Mouse (Mus musculus): ENCODE measurements around the gene Dido1. TPM values are rescaled to one million over a fixed set of nuclear protein-coding genes. Genes with fewer than 3 reads are reported as not detected.
A peak's percentile ranks its signal among the peaks of the same experiment; 100 is the strongest.
"Not testable (repeated sequence)": the region's sequence is repeated elsewhere in the genome, so short reads cannot be mapped to it uniquely, and the experiment has no call there.

Gene Dido1
- polyA plus RNA-seq, 1 experiment from 2014 or later = 31.5 TPM

DNA sequence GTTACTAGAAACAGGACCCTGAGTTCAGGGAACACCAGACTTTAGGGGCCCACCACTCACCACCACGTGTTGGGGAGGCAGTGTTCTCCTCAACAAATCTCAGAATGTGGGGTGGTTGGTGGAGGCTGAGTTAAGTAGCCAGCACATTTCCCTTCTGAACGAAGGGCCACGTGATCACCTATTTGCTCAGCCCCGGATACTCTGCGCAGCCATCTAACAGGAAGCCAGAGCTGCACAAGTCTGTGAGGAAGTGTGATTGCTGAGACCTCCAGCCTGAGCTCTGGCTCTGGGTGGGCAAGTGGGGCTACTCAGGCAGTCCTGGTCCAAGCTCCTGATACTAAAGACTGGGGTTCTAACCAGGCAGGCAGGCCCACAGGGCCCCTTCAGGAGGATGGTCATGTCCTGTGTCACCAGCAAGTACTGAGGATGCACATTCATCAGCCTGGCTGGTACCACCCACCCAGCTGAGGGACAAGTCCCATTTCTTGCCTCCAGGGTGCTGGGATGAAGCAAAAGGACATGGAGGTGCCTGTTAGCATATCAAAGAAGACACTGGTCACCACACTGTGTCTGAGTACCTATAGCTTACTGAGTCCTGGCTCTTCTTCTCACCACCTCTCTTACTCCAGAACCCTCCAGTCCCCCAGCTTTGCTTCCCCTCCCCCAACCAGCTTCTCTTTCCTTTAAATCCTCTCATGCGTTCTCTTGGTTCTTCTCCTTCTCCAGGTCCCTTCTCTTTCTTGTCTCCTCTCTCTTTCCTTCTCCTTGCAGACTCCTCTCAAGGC lies 17.1 kb upstream of the Dido1 start:
- no peak overlapping the region for H3K27ac ChIP-seq (ENCODE audit: low read depth, low read length)
- DNase-seq (ENCODE audit: low spot score) (no peak), ATAC-seq (ENCODE audit: insufficient read depth, low FRiP score, low TSS enrichment) (no peak)
- H3K27me3 ChIP-seq (ENCODE audit: control insufficient read depth, insufficient read depth, low read length) = no peaks in the 10 kb centered on the region
- no peaks in the 10 kb centered on the region for H3K9me3 ChIP-seq (ENCODE audit: control insufficient read depth, low read length)
- H3K36me3 ChIP-seq (ENCODE audit: control insufficient read depth, insufficient read depth, low read length) = peaks cover 8% of the 10 kb centered on the region
- H3K4me3 ChIP-seq (ENCODE audit: low read depth, low read length) = no peak overlapping the region
- no peak overlapping the region for H3K4me2 ChIP-seq (ENCODE audit: low read depth)
- 78% methylated on average over 6 of the region's 6 CpGs for WGBS
- H3K9ac ChIP-seq (ENCODE audit: low read length) = no peak overlapping the region
- H3K4me1 ChIP-seq (ENCODE audit: control insufficient read depth, insufficient read depth, low read length) = no peaks in the 10 kb centered on the region

DNA sequence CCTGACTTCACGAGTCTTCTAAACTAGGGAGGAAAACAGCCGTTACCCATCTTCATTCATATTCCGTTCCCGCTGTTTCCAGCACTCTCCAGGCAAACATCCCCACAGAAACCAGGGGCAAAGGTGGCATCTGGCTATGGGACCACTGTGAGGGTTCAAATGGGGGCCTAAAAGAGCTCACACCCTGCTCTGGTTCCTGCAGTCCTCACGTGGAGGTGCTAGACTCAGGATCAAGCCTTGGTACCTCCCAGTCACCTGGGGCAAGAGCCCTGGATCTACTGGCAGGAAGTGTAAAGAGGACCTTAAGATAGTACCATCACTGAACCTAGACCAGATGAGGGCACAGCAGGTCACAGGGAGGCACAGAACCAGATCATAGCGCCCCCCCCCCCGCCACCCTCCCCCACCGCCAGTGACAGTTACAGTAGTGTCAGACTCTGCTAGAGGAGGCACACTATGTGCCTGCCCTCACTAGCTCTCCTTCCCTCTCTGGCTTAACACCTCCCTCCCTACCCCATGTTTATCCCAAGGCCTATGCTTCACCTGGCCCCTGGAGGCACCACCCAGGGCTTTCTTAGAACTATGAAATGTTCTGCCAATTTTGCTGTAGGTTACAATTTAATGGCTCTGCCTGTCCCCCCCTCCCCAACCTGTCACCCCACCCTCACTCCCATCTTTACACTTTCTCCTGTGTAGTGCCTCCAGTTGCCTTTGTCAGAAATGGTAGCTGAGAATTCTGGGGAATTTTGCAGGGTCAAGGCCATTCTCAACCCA lies 16.2 kb upstream of the Dido1 start:
- peaks cover 9% of the 10 kb centered on the region for H3K36me3 ChIP-seq (ENCODE audit: control insufficient read depth, insufficient read depth, low read length)
- H3K9ac ChIP-seq (ENCODE audit: low read length) = no peak overlapping the region
- WGBS = 44% methylated on average over 8 of the region's 8 CpGs

DNA sequence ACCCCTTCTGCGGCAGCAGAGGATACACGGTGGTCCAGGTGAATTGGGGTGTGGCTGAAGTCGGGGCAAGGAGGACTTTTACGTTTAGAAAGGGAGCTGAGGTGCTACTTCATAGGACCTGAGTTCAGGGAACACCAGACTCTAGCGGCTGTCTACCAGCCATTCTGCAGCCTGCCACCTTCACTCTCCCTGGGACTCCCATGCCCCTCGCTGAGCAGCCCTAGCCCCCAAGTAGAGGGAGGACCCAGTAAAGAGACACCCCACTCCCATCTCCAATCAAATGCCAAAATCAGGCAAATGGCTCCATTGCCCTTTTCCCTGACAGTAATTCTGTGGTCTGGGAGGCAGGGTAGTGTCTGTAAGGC lies 15.6 kb upstream of the Dido1 start:
- no peak overlapping the region for H3K27ac ChIP-seq (ENCODE audit: low read depth, low read length)
- DNase-seq (ENCODE audit: low spot score) (no peak), ATAC-seq (ENCODE audit: insufficient read depth, low FRiP score, low TSS enrichment) (no peak)
- H3K4me1 ChIP-seq (ENCODE audit: control insufficient read depth, insufficient read depth, low read length) = no peaks in the 10 kb centered on the region
- H3K9ac ChIP-seq (ENCODE audit: low read length) = no peak overlapping the region
- 5% methylated on average over 6 of the region's 6 CpGs for WGBS
- H3K9me3 ChIP-seq (ENCODE audit: control insufficient read depth, low read length) = no peaks in the 10 kb centered on the region
- H3K27me3 ChIP-seq (ENCODE audit: control insufficient read depth, insufficient read depth, low read length) = no peaks in the 10 kb centered on the region
- H3K4me2 ChIP-seq (ENCODE audit: low read depth) = no peak overlapping the region
- no peak overlapping the region for H3K4me3 ChIP-seq (ENCODE audit: low read depth, low read length)
- peaks cover 9% of the 10 kb centered on the region for H3K36me3 ChIP-seq (ENCODE audit: control insufficient read depth, insufficient read depth, low read length)

More for the DNA sequence above, 16.2 kb upstream of the Dido1 start:
- Histone ChIP-seq H3K4me1 (ENCODE audit: control insufficient read depth, insufficient read depth, low read length) (no peaks in the 10 kb centered on the region), H3K9me3 (ENCODE audit: control insufficient read depth, low read length) (no peaks in the 10 kb centered on the region), H3K27me3 (ENCODE audit: control insufficient read depth, insufficient read depth, low read length) (no peaks in the 10 kb centered on the region), H3K4me2 (ENCODE audit: low read depth) (no peak overlapping the region), H3K4me3 (ENCODE audit: low read depth, low read length) (no peak overlapping the region), H3K27ac (ENCODE audit: low read depth, low read length) (no peak overlapping the region)
- ATAC-seq (ENCODE audit: insufficient read depth, low FRiP score, low TSS enrichment) = no peak
- DNase-seq (ENCODE audit: low spot score) = no peak

GRCm38 (mm10) chr2:180724585-180725413 lies 15.0 kb upstream of the Dido1 start, which contains the start of gene Slc17a9:
TSS of gene Slc17a9 (plus strand) at chr2:180725263.
- DNase-seq (ENCODE audit: low spot score) = no peak
- Histone ChIP-seq H3K4me2 (ENCODE audit: low read depth) (no peak within 1 kb of the TSS), H3K27ac (ENCODE audit: low read depth, low read length) (no peak within 1 kb of the TSS), H3K4me1 (ENCODE audit: control insufficient read depth, insufficient read depth, low read length) (no peaks in the 10 kb centered on the region), H3K4me3 (ENCODE audit: low read depth, low read length) (no peak within 1 kb of the TSS), H3K27me3 (ENCODE audit: control insufficient read depth, insufficient read depth, low read length) (no peaks in the 10 kb centered on the region), H3K9ac (ENCODE audit: low read length) (no peak within 1 kb of the TSS), H3K36me3 (ENCODE audit: control insufficient read depth, insufficient read depth, low read length) (peaks cover 9% of the 10 kb centered on the region), H3K9me3 (ENCODE audit: control insufficient read depth, low read length) (no peaks in the 10 kb centered on the region)
- ATAC-seq (ENCODE audit: insufficient read depth, low FRiP score, low TSS enrichment) = no peak
- WGBS = 5% methylated on average over 18 of the region's 18 CpGs

DNA sequence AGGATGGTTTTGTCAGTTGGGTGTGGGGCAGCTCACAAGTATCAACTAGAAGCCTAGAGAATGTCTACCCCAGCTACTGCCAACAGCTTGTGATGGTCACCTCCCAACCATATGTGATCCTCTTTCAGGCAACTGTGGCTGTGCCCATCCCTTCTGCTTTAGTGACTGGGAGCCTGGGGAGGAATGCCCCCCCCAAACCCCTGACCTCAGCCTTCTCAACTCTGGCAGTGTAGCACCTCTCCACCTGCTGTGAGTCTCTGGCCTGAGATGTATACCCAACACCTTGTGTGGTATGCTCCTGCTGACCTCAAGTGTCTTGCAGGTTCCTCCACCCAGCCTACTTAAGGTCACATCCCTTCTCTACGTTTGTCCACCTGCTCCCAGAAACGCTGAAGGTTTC lies 14.1 kb upstream of the Dido1 start:
- WGBS = 60% methylated on average over 2 of the region's 2 CpGs
- peaks cover 11% of the 10 kb centered on the region for H3K36me3 ChIP-seq (ENCODE audit: control insufficient read depth, insufficient read depth, low read length)

DNA sequence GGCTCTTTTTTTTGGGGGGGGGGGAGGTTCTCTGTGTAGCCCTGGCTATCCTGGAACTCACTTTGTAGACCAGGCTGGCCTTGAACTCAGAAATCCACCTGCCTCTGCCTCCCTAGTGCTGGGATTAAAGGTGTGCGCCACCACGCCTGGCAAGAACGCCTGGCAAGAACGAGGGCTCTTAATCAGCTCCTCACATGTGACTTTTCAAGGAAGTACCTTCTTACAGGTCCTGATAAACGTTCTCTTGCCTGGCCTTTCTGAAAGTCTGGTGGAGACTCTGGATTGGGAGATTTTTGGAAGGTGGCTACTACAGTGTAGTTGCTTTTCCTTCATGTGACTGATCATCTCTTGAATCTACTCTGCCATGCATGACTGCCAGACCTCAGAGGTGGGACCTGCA lies 12.9 kb upstream of the Dido1 start:
- peaks cover 13% of the 10 kb centered on the region for H3K36me3 ChIP-seq (ENCODE audit: control insufficient read depth, insufficient read depth, low read length)
- H3K4me1 ChIP-seq (ENCODE audit: control insufficient read depth, insufficient read depth, low read length); H3K4me2 ChIP-seq (ENCODE audit: low read depth); DNase-seq (ENCODE audit: low spot score); H3K27me3 ChIP-seq (ENCODE audit: control insufficient read depth, insufficient read depth, low read length); H3K4me3 ChIP-seq (ENCODE audit: low read depth, low read length); H3K9ac ChIP-seq (ENCODE audit: low read length); H3K27ac ChIP-seq (ENCODE audit: low read depth, low read length); ATAC-seq (ENCODE audit: insufficient read depth, low FRiP score, low TSS enrichment); H3K9me3 ChIP-seq (ENCODE audit: control insufficient read depth, low read length): not testable (repeated sequence)
- WGBS = 92% methylated on average over 5 of the region's 5 CpGs

More for the DNA sequence above, 14.1 kb upstream of the Dido1 start:
- Histone ChIP-seq H3K27me3 (ENCODE audit: control insufficient read depth, insufficient read depth, low read length) (no peaks in the 10 kb centered on the region), H3K4me1 (ENCODE audit: control insufficient read depth, insufficient read depth, low read length) (no peaks in the 10 kb centered on the region), H3K4me3 (ENCODE audit: low read depth, low read length) (no peak overlapping the region), H3K4me2 (ENCODE audit: low read depth) (no peak overlapping the region), H3K27ac (ENCODE audit: low read depth, low read length) (no peak overlapping the region), H3K9ac (ENCODE audit: low read length) (no peak overlapping the region), H3K9me3 (ENCODE audit: control insufficient read depth, low read length) (no peaks in the 10 kb centered on the region)
- ATAC-seq (ENCODE audit: insufficient read depth, low FRiP score, low TSS enrichment) (no peak), DNase-seq (ENCODE audit: low spot score) (no peak)

- Histone ChIP-seq H3K9me3 (ENCODE audit: control insufficient read depth, low read length) (no peaks in the 10 kb centered on the region), H3K4me3 (ENCODE audit: low read depth, low read length) (no peak overlapping the region), H3K4me2 (ENCODE audit: low read depth) (no peak overlapping the region), H3K9ac (ENCODE audit: low read length) (no peak overlapping the region), H3K27ac (ENCODE audit: low read depth, low read length) (no peak overlapping the region), H3K36me3 (ENCODE audit: control insufficient read depth, insufficient read depth, low read length) (peaks cover 2% of the 10 kb centered on the region; the same call in 1 of the 2 replicates), H3K4me1 (ENCODE audit: control insufficient read depth, insufficient read depth, low read length) (peaks cover 8% of the 10 kb centered on the region), H3K27me3 (ENCODE audit: control insufficient read depth, insufficient read depth, low read length) (no peaks in the 10 kb centered on the region)
- no peak for ATAC-seq (ENCODE audit: insufficient read depth, low FRiP score, low TSS enrichment)
- WGBS = 96% methylated on average over 5 of the region's 5 CpGs
- no peak for DNase-seq (ENCODE audit: low spot score)
These were observed 2.4 kb upstream of the Dido1 start for GRCm38 (mm10) chr2:180712037-180712689.

DNA sequence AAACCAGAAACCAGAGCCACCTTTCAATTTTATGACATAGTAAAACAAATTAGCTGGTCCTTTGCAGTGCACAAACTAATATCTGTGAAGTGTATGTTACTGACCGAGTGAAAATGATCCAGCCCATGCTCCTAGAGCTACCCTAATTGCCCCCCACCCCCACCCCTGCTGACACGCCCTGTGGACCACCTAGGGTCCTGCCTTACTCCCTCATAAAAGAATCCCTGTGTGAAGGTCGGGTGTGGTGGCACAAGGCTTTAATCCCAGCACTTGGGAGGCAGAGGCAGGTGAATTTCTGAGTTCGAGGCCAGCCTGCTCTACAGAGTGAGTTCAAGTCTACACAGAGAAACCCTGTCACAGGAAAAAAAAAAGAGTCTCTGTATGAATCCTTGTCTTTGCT lies 1.7 kb upstream of the Dido1 start:
- H3K27ac ChIP-seq (ENCODE audit: low read depth, low read length) = no peak overlapping the region
- 58% methylated on average over 4 of the region's 4 CpGs for WGBS
- peaks cover 8% of the 10 kb centered on the region for H3K4me1 ChIP-seq (ENCODE audit: control insufficient read depth, insufficient read depth, low read length)
- no peaks in the 10 kb centered on the region for H3K36me3 ChIP-seq (ENCODE audit: control insufficient read depth, insufficient read depth, low read length)
- no peak overlapping the region for H3K9ac ChIP-seq (ENCODE audit: low read length)
- no peaks in the 10 kb centered on the region for H3K9me3 ChIP-seq (ENCODE audit: control insufficient read depth, low read length)
- no peak for DNase-seq (ENCODE audit: low spot score)
- peak overlapping the region; percentile 100 for H3K4me3 ChIP-seq (ENCODE audit: low read depth, low read length)
- no peak overlapping the region for H3K4me2 ChIP-seq (ENCODE audit: low read depth)
- no peaks in the 10 kb centered on the region for H3K27me3 ChIP-seq (ENCODE audit: control insufficient read depth, insufficient read depth, low read length)
- no peak for ATAC-seq (ENCODE audit: insufficient read depth, low FRiP score, low TSS enrichment)
